Mouse (Mus musculus): ENCODE measurements at regions not wholly inside any gene's neighbourhood (a gene's known extent, or its start where the extent isn't known, plus 50 kb on each side); places are given as distances from the start of the nearest gene placed in this dataset.
A peak's percentile ranks its signal among the peaks of the same experiment; 100 is the strongest.

- WGBS: 65% methylated on average over 8 of the region's 8 CpGs
- Histone ChIP-seq H3K27ac (ENCODE audit: low read depth, low read length) (no peak overlapping the region), H3K9me3 (replicated peaks; ENCODE audit: control insufficient read depth, low read length) (no peaks in the 10 kb centered on the region), H3K27me3 (replicated peaks; ENCODE audit: control insufficient read depth, insufficient read depth, low read length) (no peaks in the 10 kb centered on the region), H3K4me1 (ENCODE audit: control insufficient read depth, insufficient read depth, low read length) (peaks cover 4% of the 10 kb centered on the region; the same call in 1 of the 2 replicates), H3K4me3 (ENCODE audit: low read depth, low read length) (no peak overlapping the region), H3K9ac (ENCODE audit: low read length) (no peak overlapping the region), H3K4me2 (ENCODE audit: low read length) (no peak overlapping the region), H3K36me3 (ENCODE audit: control insufficient read depth, insufficient read depth, low read length) (no peaks in the 10 kb centered on the region)
- ATAC-seq (no peak), DNase-seq (ENCODE audit: low spot score) (peak; percentile 50)
Observed at GRCm38 (mm10) chrX:99318141-99318540, 152.9 kb downstream of the Pja1 start.

GRCm38 (mm10) chrX:99317736-99318135 lies 153.3 kb downstream of the Pja1 start:
- WGBS: 77% methylated on average over 10 of the region's 10 CpGs
- no peak overlapping the region for H3K9ac ChIP-seq (ENCODE audit: low read length)
- no peak for ATAC-seq
- no peaks in the 10 kb centered on the region for H3K36me3 ChIP-seq (ENCODE audit: control insufficient read depth, insufficient read depth, low read length)
- no peaks in the 10 kb centered on the region for H3K27me3 ChIP-seq (replicated peaks; ENCODE audit: control insufficient read depth, insufficient read depth, low read length)
- peaks cover 4% of the 10 kb centered on the region; the same call in 1 of the 2 replicates for H3K4me1 ChIP-seq (ENCODE audit: control insufficient read depth, insufficient read depth, low read length)
- H3K9me3 ChIP-seq (replicated peaks; ENCODE audit: control insufficient read depth, low read length): no peaks in the 10 kb centered on the region
- H3K27ac ChIP-seq (ENCODE audit: low read depth, low read length): no peak overlapping the region
- DNase-seq (ENCODE audit: low spot score): no peak
- H3K4me3 ChIP-seq (ENCODE audit: low read depth, low read length): no peak overlapping the region
- no peak overlapping the region for H3K4me2 ChIP-seq (ENCODE audit: low read length)

- Histone ChIP-seq H3K36me3 (ENCODE audit: control insufficient read depth, insufficient read depth, low read length) (no peaks in the 10 kb centered on the region), H3K27me3 (replicated peaks; ENCODE audit: control insufficient read depth, insufficient read depth, low read length) (no peaks in the 10 kb centered on the region), H3K4me2 (ENCODE audit: low read length) (no peak overlapping the region), H3K4me3 (ENCODE audit: low read depth, low read length) (no peak overlapping the region), H3K9ac (ENCODE audit: low read length) (no peak overlapping the region), H3K4me1 (ENCODE audit: control insufficient read depth, insufficient read depth, low read length) (peaks cover 4% of the 10 kb centered on the region; the same call in 1 of the 2 replicates), H3K9me3 (replicated peaks; ENCODE audit: control insufficient read depth, low read length) (no peaks in the 10 kb centered on the region), H3K27ac (ENCODE audit: low read depth, low read length) (no peak overlapping the region)
- WGBS: 75% methylated on average over 4 of the region's 4 CpGs
- ATAC-seq: no peak
- DNase-seq (ENCODE audit: low spot score): no peak
Observed at GRCm38 (mm10) chrX:99316410-99317056, 154.5 kb downstream of the Pja1 start.

GRCm38 (mm10) chrX:99299110-99299509 lies 163.2 kb downstream of the Efnb1 start:
- peak; percentile 87 for ATAC-seq
- Histone ChIP-seq H3K36me3 (ENCODE audit: control insufficient read depth, insufficient read depth, low read length) (no peaks in the 10 kb centered on the region), H3K27ac (ENCODE audit: low read depth, low read length) (no peak overlapping the region), H3K4me2 (ENCODE audit: low read length) (no peak overlapping the region), H3K9ac (ENCODE audit: low read length) (no peak overlapping the region), H3K4me3 (ENCODE audit: low read depth, low read length) (no peak overlapping the region), H3K4me1 (ENCODE audit: control insufficient read depth, insufficient read depth, low read length) (no peaks in the 10 kb centered on the region; the same call in 1 of the 2 replicates), H3K27me3 (replicated peaks; ENCODE audit: control insufficient read depth, insufficient read depth, low read length) (no peaks in the 10 kb centered on the region), H3K9me3 (replicated peaks; ENCODE audit: control insufficient read depth, low read length) (no peaks in the 10 kb centered on the region)
- 27% methylated on average over 6 of the region's 6 CpGs for WGBS
- DNase-seq (ENCODE audit: low spot score): peak; percentile 65

GRCm38 (mm10) chrX:99294726-99295125 lies 158.8 kb downstream of the Efnb1 start:
- ATAC-seq (no peak), DNase-seq (ENCODE audit: low spot score) (no peak)
- H3K36me3 ChIP-seq (ENCODE audit: control insufficient read depth, insufficient read depth, low read length): no peaks in the 10 kb centered on the region
- no peak overlapping the region for H3K4me3 ChIP-seq (ENCODE audit: low read depth, low read length)
- no peaks in the 10 kb centered on the region for H3K9me3 ChIP-seq (replicated peaks; ENCODE audit: control insufficient read depth, low read length)
- 73% methylated on average over 8 of the region's 8 CpGs for WGBS
- no peaks in the 10 kb centered on the region; the same call in 1 of the 2 replicates for H3K4me1 ChIP-seq (ENCODE audit: control insufficient read depth, insufficient read depth, low read length)
- H3K4me2 ChIP-seq (ENCODE audit: low read length): no peak overlapping the region
- no peaks in the 10 kb centered on the region for H3K27me3 ChIP-seq (replicated peaks; ENCODE audit: control insufficient read depth, insufficient read depth, low read length)
- no peak overlapping the region for H3K27ac ChIP-seq (ENCODE audit: low read depth, low read length)
- no peak overlapping the region for H3K9ac ChIP-seq (ENCODE audit: low read length)

GRCm38 (mm10) chrX:99293967-99294366 lies 158.0 kb downstream of the Efnb1 start:
- ATAC-seq (no peak), DNase-seq (ENCODE audit: low spot score) (no peak)
- Histone ChIP-seq H3K4me1 (ENCODE audit: control insufficient read depth, insufficient read depth, low read length) (no peaks in the 10 kb centered on the region; the same call in 1 of the 2 replicates), H3K9me3 (replicated peaks; ENCODE audit: control insufficient read depth, low read length) (no peaks in the 10 kb centered on the region), H3K9ac (ENCODE audit: low read length) (no peak overlapping the region), H3K36me3 (ENCODE audit: control insufficient read depth, insufficient read depth, low read length) (no peaks in the 10 kb centered on the region), H3K4me3 (ENCODE audit: low read depth, low read length) (no peak overlapping the region), H3K27me3 (replicated peaks; ENCODE audit: control insufficient read depth, insufficient read depth, low read length) (no peaks in the 10 kb centered on the region), H3K27ac (ENCODE audit: low read depth, low read length) (no peak overlapping the region), H3K4me2 (ENCODE audit: low read length) (no peak overlapping the region)
- WGBS: 61% methylated on average over 6 of the region's 6 CpGs

- no peak for DNase-seq (ENCODE audit: low spot score)
- H3K27ac ChIP-seq (ENCODE audit: low read depth, low read length): no peak overlapping the region
- H3K4me1 ChIP-seq (ENCODE audit: control insufficient read depth, insufficient read depth, low read length): no peaks in the 10 kb centered on the region
- no peak overlapping the region for H3K4me2 ChIP-seq (ENCODE audit: low read length)
- 64% methylated on average over 11 of the region's 11 CpGs for WGBS
- H3K36me3 ChIP-seq (ENCODE audit: control insufficient read depth, insufficient read depth, low read length): no peaks in the 10 kb centered on the region
- H3K9me3 ChIP-seq (replicated peaks; ENCODE audit: control insufficient read depth, low read length): no peaks in the 10 kb centered on the region
- no peaks in the 10 kb centered on the region for H3K27me3 ChIP-seq (replicated peaks; ENCODE audit: control insufficient read depth, insufficient read depth, low read length)
- ATAC-seq: no peak
- no peak overlapping the region for H3K4me3 ChIP-seq (ENCODE audit: low read depth, low read length)
- no peak overlapping the region for H3K9ac ChIP-seq (ENCODE audit: low read length)
Observed at GRCm38 (mm10) chrX:99292758-99293157, 156.8 kb downstream of the Efnb1 start.

- Histone ChIP-seq H3K4me3 (ENCODE audit: low read depth, low read length) (no peak overlapping the region), H3K27me3 (replicated peaks; ENCODE audit: control insufficient read depth, insufficient read depth, low read length) (no peaks in the 10 kb centered on the region), H3K4me1 (ENCODE audit: control insufficient read depth, insufficient read depth, low read length) (no peaks in the 10 kb centered on the region), H3K9me3 (replicated peaks; ENCODE audit: control insufficient read depth, low read length) (no peaks in the 10 kb centered on the region), H3K4me2 (ENCODE audit: low read length) (no peak overlapping the region), H3K27ac (ENCODE audit: low read depth, low read length) (no peak overlapping the region; the same call in 1 of the 2 replicates), H3K36me3 (ENCODE audit: control insufficient read depth, insufficient read depth, low read length) (no peaks in the 10 kb centered on the region), H3K9ac (ENCODE audit: low read length) (no peak overlapping the region)
- DNase-seq (ENCODE audit: low spot score): no peak
- 70% methylated on average over 5 of the region's 5 CpGs for WGBS
- no peak for ATAC-seq
Observed at GRCm38 (mm10) chrX:99291965-99292364, 156.0 kb downstream of the Efnb1 start.

- Histone ChIP-seq H3K9ac (ENCODE audit: low read length) (no peak overlapping the region), H3K4me1 (ENCODE audit: control insufficient read depth, insufficient read depth, low read length) (no peaks in the 10 kb centered on the region), H3K27ac (ENCODE audit: low read depth, low read length) (peak overlapping the region; percentile 36; the same call in 1 of the 2 replicates), H3K4me3 (ENCODE audit: low read depth, low read length) (no peak overlapping the region), H3K36me3 (ENCODE audit: control insufficient read depth, insufficient read depth, low read length) (no peaks in the 10 kb centered on the region), H3K9me3 (replicated peaks; ENCODE audit: control insufficient read depth, low read length) (no peaks in the 10 kb centered on the region), H3K4me2 (ENCODE audit: low read length) (no peak overlapping the region), H3K27me3 (replicated peaks; ENCODE audit: control insufficient read depth, insufficient read depth, low read length) (no peaks in the 10 kb centered on the region)
- 43% methylated on average over 8 of the region's 10 CpGs for WGBS
- ATAC-seq (peak; percentile 87), DNase-seq (ENCODE audit: low spot score) (peak; percentile 60)
Observed at GRCm38 (mm10) chrX:99291423-99291963, 155.6 kb downstream of the Efnb1 start.
